Mouse (Mus musculus) ES-Bruce4 (cell line): Measurements from ENCODE around the gene Sec62.

ENCODE experiments used
- CTCF ChIP-seq: IDR thresholded peaks from one replicate; pipeline ENCODE4 v1.8.1; 2011; ENCODE audit warnings: low read depth, low read length
- EP300 ChIP-seq: IDR thresholded peaks from 2 replicates; pipeline ENCODE4 v1.6.1; 2011; ENCODE audit warnings: low read depth, low read length; ENCODE audit not compliant: insufficient read depth
- POLR2A ChIP-seq: IDR thresholded peaks from one replicate; pipeline ENCODE4 v1.8.1; 2011; ENCODE audit warnings: low read length; ENCODE audit not compliant: insufficient read depth

DNA sequence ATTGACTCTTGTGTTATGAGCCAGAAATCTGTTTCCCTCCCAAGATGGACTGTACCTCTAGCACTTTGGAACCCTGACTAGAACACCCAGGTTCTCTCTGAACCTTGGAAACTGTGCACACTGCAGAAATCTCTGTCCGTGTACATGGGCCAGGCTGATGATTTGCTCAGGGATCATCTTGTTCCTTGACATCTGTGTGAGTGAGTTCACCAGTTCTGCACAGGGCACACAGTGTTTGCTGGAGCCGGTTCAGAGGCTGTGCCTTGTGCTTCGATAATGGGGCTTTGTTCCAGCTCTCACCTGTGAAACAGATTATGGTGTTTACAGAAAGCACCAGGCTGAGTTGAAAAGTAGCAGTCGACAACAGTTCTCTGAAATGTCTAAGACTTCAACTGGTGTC lies 20.0 kb upstream of the Sec62 start:
- TF ChIP-seq EP300 (no peak), CTCF (no peak), POLR2A (no peak)
